Mouse (Mus musculus) heart, postnatal 36 days (tissue): Measurements from ENCODE around the gene Zfp346. TPM values are rescaled to one million over a fixed set of nuclear protein-coding genes. Genes with fewer than 3 reads are reported as not detected.
"Not testable (repeated sequence)": the region's sequence is repeated elsewhere in the genome, so short reads cannot be mapped to it uniquely, and the experiment has no call there.

ENCODE experiments used
- DNase-seq, 2 experiments: peaks; one replicate each; pipeline ENCODE4 v3.0.0; 2021 to 2022
- intact Hi-C: fragments of 180-260 bp; cut with DNase I; formaldehyde crosslinking; loops from one replicate; pipeline ENCODE4 v1.15.1; 2025
- total RNA-seq, 2 experiments: library from RNA; stranded (reverse); gene quantifications; 2 replicates each; pipeline ENCODE4 v1.2.3; 2021

Zfp346 gene
- total RNA-seq, result 10 to 100 TPM; 17.4 to 23.6 TPM

DNA sequence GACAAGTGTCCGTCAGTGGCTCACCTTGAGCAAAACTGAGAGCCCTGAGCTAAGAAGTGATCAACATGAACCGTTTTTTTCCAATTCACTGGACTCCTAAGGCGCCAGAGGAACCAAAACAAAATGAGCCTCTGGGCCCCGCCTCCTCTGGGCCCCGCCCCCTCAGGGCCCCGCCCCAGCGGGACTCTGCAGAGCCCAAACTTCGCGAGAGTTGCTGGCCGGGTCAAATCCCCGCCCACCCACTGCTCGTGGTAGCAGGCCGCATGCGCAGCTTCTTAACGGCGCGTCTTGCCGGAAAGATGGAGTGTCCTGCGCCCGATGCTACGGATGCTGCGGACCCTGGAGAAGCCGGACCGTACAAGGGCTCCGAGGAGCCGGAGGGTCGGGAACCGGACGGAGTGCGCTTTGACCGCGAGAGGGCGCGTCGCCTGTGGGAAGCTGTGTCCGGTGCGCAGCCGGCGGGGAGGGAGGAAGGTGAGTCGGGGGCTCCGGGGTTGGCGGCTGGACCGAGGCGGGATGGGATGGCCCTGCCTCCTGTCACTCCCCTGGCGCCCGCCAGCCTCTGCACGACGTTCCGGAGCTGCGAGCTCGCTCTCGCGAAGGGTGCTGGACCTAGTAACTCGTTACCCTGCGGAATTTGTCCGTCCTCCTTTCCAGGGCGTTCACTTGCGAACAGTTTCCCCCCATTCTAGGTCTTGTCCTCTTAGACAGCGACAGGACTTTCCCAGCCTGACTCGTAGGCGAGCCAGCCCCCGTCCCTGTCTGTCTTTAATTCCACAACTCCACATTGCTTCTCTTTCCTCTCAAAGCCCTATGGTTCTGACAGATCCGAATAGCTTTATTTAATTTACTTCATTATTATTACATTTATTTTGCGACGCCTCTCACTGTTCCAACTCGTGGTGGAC is at the start of gene Zfp346:
Zfp346 (plus strand) TSS at position 267 of the 908 bp plus-strand sequence.
- peak; percentile 97 to 98 for DNase-seq
- intact Hi-C loops, result loop anchor here (2.0 to 10.0 kb wide), 2 partner anchors 74 to 220 kb away; partner anchors contain the start of genes Mxd3, Prelid1 and Rab24

DNA sequence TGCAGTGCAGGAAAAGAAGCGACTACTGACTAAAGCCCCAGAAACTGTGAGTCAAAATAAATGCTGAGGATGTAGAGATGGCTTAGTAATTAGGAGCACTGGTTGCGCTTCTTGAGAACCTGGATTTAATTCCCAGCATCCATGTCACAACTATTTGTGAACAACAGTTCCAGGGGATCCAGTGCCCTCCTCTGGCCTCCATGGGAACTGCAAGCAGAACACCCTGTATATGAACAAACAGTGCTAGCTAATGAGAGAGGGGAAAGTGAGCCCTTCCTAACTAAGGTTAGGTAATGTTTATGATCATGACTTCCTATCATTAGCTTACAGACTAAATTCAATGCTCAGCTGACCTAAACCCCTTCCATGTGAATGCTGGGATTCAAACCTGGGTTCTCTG is 47.1 kb upstream of the Zfp346 start:
- DNase-seq, result peak in 1 of 2 experiments; percentile 23
- intact Hi-C loops, result no loop called here

- intact Hi-C loops, result no loop called here
- DNase-seq, result no peak
Observed at GRCm38 (mm10) chr13:55063276-55063675, 41.8 kb upstream of the Zfp346 start.

DNA sequence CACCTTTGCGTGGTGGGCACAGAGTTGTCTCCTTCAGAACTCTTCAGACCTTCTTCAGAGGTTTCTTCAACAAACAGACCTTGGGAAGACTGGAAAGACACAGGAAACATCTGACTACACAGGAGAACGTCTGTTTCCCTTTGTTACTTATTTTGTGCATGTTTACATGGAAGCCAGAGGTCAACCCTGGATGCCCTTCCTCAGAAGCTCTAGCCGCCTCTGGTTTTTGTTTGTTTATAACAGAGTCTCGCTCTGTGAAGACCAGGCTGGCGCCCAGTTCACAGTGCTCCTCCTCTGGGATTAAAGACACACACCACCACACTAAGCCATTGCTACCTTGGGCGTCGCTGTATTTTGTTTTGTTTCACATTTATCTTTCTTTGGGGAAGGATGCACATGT is 35.4 kb upstream of the Zfp346 start:
- DNase-seq, result no peak
- intact Hi-C loops, result loop anchor here (2.0 kb wide), 1 partner anchor 271 kb away; no protein-coding TSS in a partner anchor

DNA sequence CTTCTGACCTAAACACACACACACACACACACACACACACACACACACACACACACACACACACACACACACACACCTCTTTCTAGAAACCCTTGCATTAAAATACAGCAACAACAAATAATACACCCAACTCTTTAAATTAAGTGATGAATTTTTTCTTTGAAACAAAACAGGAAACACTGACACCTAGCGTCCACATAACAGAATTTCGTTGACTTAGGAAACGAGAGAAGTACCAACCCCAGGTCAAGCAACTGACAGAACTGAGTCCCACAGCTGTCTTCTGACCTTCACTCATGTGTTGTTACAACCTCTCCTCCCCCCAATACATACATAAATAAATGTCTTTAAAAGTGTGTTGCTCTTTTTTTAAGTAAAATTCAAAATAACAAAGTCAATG is 33.8 kb upstream of the Zfp346 start:
- DNase-seq, result no peak

GRCm38 (mm10) chr13:55075597-55075996 is 29.5 kb upstream of the Zfp346 start:
- intact Hi-C loops, result no loop called here
- DNase-seq, result no peak

More for the DNA sequence above, 33.8 kb upstream of the Zfp346 start:
- intact Hi-C loops, result loop anchor here (2.0 kb wide), 1 partner anchor 273 kb away; no protein-coding TSS in a partner anchor

DNA sequence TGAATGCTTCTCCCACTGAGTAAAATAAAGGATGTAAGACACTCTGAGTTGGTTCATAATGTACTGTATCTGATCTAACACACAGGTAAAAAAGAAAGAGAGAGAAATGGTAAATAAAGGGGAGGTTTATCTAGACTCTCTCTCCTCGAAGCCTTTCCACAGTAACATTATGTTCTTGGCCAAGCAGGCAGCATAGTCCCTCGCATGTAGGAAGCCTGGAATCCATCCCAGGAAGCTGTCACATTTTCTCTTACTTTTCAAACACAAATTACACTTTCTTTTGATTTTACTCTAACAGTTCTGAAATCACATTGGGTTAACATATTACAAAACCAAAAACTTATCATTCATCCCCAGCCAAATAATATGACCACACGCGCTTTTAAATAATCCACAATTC is 12.5 kb upstream of the Zfp346 start:
- intact Hi-C loops, result no loop called here
- DNase-seq, result no peak

DNA sequence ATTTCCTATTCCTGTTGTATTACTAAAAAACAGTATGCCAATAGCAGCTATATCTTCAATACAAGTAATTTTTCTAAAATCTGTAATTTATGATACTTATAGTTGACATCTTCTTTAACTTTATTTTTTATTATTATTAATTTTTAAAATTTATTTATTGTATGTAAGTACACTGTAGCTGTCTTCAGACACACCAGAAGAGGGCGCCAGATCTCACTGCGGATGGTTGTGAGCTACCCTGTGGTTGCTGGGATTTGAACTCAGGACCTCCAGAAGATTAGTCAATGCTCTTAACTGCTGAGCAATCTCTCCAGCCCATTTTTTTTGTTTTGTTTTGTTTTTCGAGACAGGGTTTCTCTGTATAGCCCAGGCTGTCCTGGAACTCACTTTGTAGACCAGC is 7.3 kb upstream of the Zfp346 start:
- DNase-seq, intact Hi-C loops: not testable (repeated sequence)

- peak; percentile 13 to 34 for DNase-seq
Observed at GRCm38 (mm10) chr13:55099066-55099725, 5.9 kb upstream of the Zfp346 start.

GRCm38 (mm10) chr13:55099726-55100478 is 5.2 kb upstream of the Zfp346 start, which contains the start of gene Uimc1:
TSS of gene Uimc1 (minus strand) at chr13:55100300.
- intact Hi-C loops, result loop anchor here (10.0 kb wide), 1 partner anchor 225 kb away; the partner anchor contains the start of genes Mxd3, Prelid1 and Rab24
- DNase-seq, result peak; percentile 82 to 87

More at GRCm38 (mm10) chr13:55099066-55099725, 5.9 kb upstream of the Zfp346 start:
- intact Hi-C loops, result no loop called here

- intact Hi-C loops, result loop anchor here (10.0 kb wide), 1 partner anchor 223 kb away; the partner anchor contains the start of genes Mxd3, Prelid1 and Rab24
- DNase-seq, result no peak
Observed at GRCm38 (mm10) chr13:55101627-55102026, 3.5 kb upstream of the Zfp346 start.

DNA sequence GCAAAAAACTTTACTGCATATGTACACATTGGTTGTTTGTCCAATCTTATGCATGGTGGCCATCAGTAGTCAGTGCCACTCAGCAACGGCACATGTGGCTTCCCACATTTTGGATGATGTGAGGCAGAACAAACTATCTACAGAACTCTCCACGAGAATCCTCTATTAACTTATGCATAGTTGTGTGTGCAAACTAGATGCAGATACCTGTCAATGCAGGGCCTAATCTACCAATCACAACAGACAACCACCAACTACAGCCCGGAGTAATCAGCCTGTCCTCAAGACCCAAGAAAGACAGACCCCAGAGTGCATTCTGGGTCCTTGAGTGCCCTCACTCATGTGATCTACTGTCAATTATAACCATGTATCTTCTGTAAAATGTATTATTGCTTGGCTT is 2.7 kb upstream of the Zfp346 start:
- intact Hi-C loops, result loop anchor here (10.0 kb wide), 1 partner anchor 222 kb away; the partner anchor contains the start of genes Mxd3, Prelid1 and Rab24
- DNase-seq, result no peak

- intact Hi-C loops, result loop anchor here (10.0 kb wide), 1 partner anchor 221 kb away; the partner anchor contains the start of genes Mxd3, Prelid1 and Rab24
- no peak for DNase-seq
Observed at GRCm38 (mm10) chr13:55103351-55103750, 1.8 kb upstream of the Zfp346 start.

GRCm38 (mm10) chr13:55105953-55106691 is 1.0 kb downstream of the Zfp346 start:
- DNase-seq, result peak; percentile 13 to 23
- intact Hi-C loops, result loop anchor here (2.0 to 10.0 kb wide), 2 partner anchors 73 to 219 kb away; partner anchors contain the start of genes Mxd3, Prelid1 and Rab24

DNA sequence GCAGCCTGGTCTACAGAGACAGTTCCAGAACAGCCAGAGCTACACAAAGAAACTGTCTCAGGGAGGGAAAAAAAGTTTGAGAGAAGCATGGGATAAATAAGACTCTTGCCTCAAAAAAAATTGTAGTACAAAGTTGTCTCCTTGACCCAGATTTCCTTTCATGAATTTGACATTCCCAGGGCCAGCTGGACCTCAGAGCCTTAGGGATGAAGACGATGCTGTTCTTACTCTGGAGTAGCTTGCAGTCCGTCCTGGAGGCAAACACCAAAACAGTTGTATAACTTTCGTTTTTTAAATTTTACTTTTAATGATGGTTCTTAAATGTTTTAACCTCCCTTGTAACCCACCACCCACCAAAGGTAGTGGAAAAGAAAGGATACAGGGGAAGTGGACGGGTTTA is 2.0 kb downstream of the Zfp346 start:
- intact Hi-C loops, result loop anchor here (10.0 kb wide), 1 partner anchor 218 kb away; the partner anchor contains the start of genes Mxd3, Prelid1 and Rab24

DNA sequence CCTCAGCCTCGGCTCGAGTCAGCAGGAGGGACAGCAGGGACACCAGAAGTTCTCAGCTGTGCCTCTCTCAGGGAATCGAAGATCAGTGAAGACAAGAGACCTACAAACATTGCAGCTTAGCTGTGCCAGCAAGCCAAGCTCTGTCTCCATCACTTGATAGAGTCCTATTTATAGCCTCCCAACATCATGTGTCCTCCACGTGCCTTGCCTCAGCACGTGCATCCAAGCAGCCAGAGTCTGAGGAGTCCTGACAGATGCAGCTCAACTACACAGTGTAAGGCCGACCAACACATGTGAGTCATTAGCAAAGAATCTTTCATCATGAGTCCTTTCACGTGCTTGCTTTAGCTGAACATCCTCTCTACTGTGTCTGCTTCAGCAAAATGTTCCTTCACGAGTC is 2.6 kb downstream of the Zfp346 start:
- peak; percentile 63 to 67 for DNase-seq
- intact Hi-C loops, result loop anchor here (10.0 kb wide), 1 partner anchor 217 kb away; the partner anchor contains the start of genes Mxd3, Prelid1 and Rab24

More for the DNA sequence above, 2.0 kb downstream of the Zfp346 start:
- DNase-seq, result no peak

DNA sequence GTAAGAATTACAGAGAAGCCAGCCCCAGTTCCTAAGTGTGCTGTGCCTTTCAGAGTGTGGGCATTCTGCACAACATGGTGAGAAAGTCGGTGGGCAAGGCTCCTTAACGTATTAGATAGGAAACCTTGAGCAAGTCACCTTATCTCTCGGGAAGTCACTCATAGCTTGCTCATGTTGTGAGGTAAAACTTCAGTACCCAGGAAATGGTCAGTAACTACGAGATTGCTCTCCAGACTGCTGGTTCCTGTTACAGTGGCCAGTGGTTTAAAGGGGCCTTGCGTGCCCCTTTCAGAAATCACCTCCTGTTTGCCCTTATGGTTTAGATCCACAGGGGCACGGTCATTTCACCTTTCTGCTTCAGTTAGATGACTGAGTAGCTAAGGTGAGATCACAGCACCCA is 9.3 kb downstream of the Zfp346 start:
- no peak for DNase-seq
- intact Hi-C loops, result no loop called here

DNA sequence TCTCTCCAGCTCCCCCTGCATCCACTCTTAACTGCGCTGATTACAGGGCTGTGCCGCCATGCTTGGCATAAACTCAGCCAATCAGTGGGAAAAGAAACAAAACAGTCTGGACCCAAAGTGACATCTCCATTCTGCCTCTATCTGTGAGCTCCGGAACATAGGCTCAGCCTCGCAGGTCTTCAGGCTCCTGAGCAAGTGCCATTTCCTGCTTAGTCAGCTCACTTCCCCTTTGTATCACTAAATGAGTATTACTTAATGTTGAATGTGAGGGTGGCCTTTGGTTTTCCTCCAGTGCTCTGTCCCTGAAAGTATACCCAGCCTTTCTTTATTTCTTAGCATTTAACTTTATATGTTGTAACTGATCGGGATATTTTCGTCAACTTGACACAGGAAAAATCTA is 19.8 kb downstream of the Zfp346 start:
- DNase-seq, result no peak
- intact Hi-C loops, result no loop called here

- DNase-seq, result no peak
- intact Hi-C loops, result no loop called here
Observed at GRCm38 (mm10) chr13:55133448-55133847, 28.3 kb downstream of the Zfp346 start, which contains the start of gene Gm17617. TSS of gene Gm17617 (minus strand) at chr13:55133548.
